Mouse (Mus musculus): ENCODE measurements around the gene Gm44965.
"Not testable (repeated sequence)": the region's sequence is repeated elsewhere in the genome, so short reads cannot be mapped to it uniquely, and the experiment has no call there.

Gm44965 gene

GRCm38 (mm10) chr6:48581257-48581656 lies 12.5 kb upstream of the Gm44965 start:
- DNase-seq: no peak

GRCm38 (mm10) chr6:48582037-48582436 lies 11.7 kb upstream of the Gm44965 start:
- peak in 1 of 2 experiments; percentile 54 for DNase-seq

DNA sequence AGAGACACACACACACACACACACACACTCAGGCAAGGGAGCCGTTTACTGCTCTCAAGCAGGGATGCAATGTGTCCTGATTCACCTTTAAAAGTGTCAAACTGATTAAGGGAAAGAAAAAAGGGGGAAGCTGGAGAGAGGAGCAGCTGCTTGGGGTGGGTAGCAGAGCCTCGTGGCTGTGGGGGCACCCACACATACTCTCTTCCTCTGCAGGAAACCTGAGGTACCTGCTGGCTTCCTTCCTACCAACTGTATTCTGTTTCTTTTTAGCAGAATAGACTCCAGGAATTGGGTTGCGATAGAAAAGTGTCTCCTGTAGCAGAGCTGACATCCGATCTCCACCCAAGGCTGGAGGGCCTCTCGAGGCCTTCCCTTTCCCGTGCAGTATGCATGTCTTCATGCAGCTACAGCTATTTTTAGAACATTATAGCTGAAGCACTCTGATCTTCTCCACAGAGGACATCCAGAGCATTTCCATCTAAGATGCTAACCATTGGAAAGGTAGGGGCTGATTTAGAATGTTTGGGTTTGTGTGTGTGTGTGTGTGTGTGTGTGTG lies 4.5 kb upstream of the Gm44965 start, which contains the start of gene Gm45021:
TSS of gene Gm45021 (plus strand) at position 417 of the 557 bp plus-strand sequence.
- DNase-seq: no peak

DNA sequence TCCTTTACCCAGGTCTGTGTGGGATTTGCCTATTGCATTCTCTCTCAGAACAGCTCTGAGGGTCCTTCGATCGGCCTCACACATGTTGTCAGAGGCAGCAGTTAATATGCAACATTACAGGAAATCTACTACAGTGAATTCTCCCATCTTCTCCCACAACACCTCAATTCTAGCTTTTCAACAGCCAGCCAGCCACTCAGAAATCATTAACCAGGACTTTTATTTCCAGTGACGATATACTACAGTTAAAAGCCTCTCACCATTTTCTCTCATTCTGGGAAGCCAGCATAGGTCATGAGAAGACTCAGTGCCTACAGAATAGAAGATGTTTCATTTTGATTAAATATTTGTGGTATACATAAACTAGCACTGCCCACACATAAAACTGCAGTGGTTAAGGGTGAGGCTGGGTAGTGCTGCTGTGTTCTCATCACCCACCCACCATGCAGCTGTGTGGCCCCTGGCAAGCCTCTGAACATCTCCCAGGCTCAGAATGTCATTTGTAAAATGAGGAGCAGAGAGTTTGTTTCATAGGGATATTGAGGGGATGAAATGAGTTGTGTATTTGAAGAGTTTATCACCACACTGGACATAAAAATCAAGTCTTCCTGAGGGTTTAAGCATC lies 2.4 kb upstream of the Gm44965 start:
- no peak for DNase-seq

DNA sequence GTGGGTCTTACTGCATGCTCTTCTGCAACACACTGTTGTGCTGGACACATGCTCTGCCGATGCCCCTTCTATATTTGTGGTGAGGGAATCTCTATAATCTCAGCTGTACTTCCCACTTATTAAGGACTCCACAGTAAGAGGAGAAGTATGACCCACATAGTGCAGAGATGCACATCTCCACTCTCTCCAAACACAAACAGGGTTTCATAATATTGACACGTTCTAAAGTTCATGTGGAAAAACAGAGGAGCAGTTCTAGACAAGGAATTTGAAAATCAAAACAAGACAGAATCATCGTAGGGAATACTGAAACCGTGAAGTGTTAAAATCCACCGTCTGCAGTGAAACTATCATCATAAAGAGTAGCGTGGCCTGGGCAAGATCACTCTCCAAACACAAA lies 1.9 kb upstream of the Gm44965 start:
- no peak for DNase-seq

- no peak for DNase-seq
Measured at GRCm38 (mm10) chr6:48594043-48594738, 450 bp downstream of the Gm44965 start.

DNA sequence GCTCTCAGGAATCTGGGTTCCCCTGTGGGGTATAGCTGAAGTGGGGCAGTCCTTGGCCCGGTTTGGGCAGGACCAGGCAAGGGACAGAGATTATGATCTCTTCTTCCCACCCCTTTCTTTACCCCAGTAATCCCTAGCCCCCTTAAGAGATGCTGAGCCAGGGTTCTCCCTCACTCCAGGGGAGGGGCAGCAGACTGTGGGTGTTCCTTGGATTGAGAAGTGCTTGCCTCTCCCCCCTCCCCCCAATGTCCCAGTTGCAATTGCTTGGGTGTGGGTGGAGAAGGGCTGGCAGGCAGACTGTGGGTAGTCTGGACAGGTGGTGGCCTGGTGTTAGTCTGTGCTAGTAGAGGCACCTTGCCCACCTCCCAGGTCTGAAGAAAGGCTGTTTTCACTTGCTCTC lies 1.5 kb downstream of the Gm44965 start:
- peak in 1 of 2 experiments; percentile 31 for DNase-seq

- DNase-seq: peak in 1 of 2 experiments; percentile 13
Measured at GRCm38 (mm10) chr6:48596545-48597232, 2.9 kb downstream of the Gm44965 start.

GRCm38 (mm10) chr6:48597233-48597625 lies 3.5 kb downstream of the Gm44965 start:
- no peak for DNase-seq

GRCm38 (mm10) chr6:48600594-48600993 lies 6.9 kb downstream of the Gm44965 start:
- DNase-seq: no peak

DNA sequence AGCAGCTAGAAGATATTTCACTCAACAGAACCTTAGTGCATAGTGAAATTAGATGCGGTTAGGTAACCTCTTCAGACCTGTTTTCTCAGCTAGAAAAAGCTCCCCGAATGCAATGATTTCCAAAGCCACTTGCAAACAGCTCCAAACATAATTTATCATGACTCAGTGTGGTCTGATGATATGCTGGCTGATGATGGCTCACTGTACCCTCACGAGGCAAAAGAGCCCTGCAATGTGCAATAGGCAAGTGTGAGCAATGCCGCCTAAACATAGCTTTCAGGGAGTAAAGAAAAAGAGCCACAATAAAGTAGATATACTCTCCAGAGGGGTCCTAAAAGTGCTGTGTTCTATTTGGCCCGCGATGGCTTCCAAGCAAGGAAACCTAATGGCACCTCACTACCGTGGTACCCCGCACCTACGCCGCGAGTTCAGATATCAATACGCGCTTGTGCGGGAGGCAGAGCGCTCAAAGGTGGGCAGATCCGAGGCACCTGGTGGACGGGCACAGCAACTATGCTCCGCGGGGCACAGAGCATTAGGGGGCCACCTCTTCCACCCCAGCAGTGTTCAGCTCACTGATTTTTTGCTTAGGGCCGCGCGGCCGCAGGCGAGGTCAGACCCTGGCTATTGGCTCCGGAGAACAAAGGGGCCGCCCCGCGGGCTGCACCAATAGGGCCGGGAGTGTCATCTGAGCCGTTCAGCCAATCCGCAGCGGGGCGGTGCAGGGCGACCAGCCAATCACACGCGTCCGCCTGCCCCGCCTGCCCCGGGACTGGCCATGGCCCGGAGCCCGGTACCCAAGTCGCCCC lies 7.7 kb downstream of the Gm44965 start, which contains the start of gene Zfp775:
TSS of gene Zfp775 (plus strand) at position 793 of the 809 bp plus-strand sequence.
- peak; percentile 98 to 99 for DNase-seq

- peak in 1 of 2 experiments; percentile 38 for DNase-seq
Measured at GRCm38 (mm10) chr6:48602080-48602741, 8.5 kb downstream of the Gm44965 start.

GRCm38 (mm10) chr6:48608124-48608523 lies 14.4 kb downstream of the Gm44965 start:
- no peak for DNase-seq

- DNase-seq: peak in 1 of 2 experiments; percentile 27
Measured at GRCm38 (mm10) chr6:48609512-48609911, 15.8 kb downstream of the Gm44965 start.

DNA sequence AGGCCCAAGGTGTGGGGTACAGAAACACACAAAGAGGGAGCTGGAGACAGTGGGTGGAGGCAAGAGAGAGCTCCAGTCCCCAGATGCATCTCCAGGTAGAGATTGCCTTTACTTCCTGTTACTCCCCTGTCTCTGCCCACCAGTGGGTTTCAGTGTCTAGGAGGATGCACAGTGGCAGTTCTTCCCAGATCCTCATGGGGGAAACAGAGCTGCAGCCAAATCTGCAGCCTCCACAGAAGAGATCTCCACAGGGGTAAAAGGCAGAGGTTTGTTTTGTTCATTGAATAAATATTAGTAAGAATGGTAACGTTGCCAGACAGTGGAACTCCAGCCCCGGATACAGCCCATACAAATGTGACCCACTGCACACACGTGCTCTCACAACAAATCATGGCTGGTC lies 16.9 kb downstream of the Gm44965 start:
- no peak for DNase-seq

- no peak for DNase-seq
Measured at GRCm38 (mm10) chr6:48613464-48613863, 19.7 kb downstream of the Gm44965 start.

- no peak for DNase-seq
Measured at GRCm38 (mm10) chr6:48614756-48615155, 21.0 kb downstream of the Gm44965 start.

GRCm38 (mm10) chr6:48620031-48620430 lies 26.3 kb downstream of the Gm44965 start:
- no peak for DNase-seq

GRCm38 (mm10) chr6:48622186-48622843 lies 28.6 kb downstream of the Gm44965 start:
- not testable (repeated sequence) for DNase-seq

DNA sequence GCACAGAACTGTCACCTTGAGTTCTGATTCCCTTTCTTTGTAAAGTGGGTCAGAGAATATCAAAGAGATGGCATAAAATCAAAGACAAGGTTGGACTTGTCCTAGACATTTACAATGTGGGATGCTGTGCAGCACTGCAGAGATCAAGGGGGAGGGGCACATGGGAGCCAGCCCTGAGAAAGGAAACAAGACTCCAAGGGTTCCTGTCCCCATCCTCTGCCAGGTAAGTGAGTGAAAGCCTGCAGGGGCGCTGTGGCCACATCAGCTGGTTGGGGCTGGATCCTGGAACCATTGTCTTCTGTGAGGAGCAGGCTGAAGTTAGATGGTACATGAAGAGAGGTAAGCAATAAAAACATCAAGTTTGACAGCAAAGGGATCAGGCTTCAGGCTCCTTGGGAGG lies 29.7 kb downstream of the Gm44965 start:
- DNase-seq: no peak

DNA sequence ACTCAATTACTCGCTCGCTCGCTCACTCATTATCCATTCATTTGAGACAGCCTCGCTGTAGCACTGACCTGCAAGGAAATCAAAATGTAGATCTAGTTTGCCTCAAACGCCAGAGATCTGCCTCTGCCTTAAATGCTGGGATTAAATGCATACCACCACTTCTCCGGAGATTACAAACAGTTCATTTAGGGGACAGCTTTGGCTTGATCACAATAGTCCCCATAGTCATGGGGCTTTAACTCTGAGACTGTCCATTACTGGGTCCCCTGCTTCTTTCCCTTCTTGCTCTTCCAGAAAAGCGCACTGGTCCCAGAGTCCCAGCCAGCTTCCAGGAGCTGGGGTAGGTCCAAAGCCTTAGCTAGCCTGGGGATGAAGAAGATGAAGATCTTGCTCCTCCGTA lies 32.7 kb downstream of the Gm44965 start, which contains the start of gene AI854703:
TSS of gene AI854703 (plus strand) at position 301 of the 400 bp plus-strand sequence.
- no peak for DNase-seq

All from cerebellum, postnatal 36 days (tissue).